Mouse (Mus musculus) midbrain, postnatal 0 days (tissue): ENCODE measurements around the gene Drg2. TPM values are rescaled to one million over a fixed set of nuclear protein-coding genes. Genes with fewer than 3 reads are reported as not detected.

Experiments used
- ATAC-seq: fragments of 200-750 bp; cut with Nextera tagmentation; 2 replicates; pipeline ENCODE4 v1.8.0; 2017; ENCODE audit warnings: moderate number of reproducible peaks, mild to moderate bottlenecking, moderate TSS enrichment, moderate library complexity; ENCODE audit not compliant: low FRiP score
- DNase-seq: peaks from one replicate; pipeline ENCODE4 v3.0.0-alpha.2; 2015; ENCODE audit warnings: low spot score
- H3K27ac ChIP-seq: fragments of 300-500 bp; sonication (generic); 2 replicates; pipeline ENCODE4 v1.5.1; 2014; ENCODE audit warnings: low read depth, mild to moderate bottlenecking, low read length, mixed read lengths
- H3K27me3 ChIP-seq: fragments of 300-500 bp; sonication (generic); 2 replicates; pipeline ENCODE4 v1.6.1; 2014; ENCODE audit warnings: low read length, control low read depth, mixed read lengths; ENCODE audit not compliant: insufficient read depth
- H3K36me3 ChIP-seq: fragments of 300-500 bp; sonication (generic); 2 replicates; pipeline ENCODE4 v1.6.1; 2014; ENCODE audit warnings: low read length, control low read depth, mixed read lengths; ENCODE audit not compliant: insufficient read depth
- H3K4me1 ChIP-seq: fragments of 300-500 bp; sonication (generic); 2 replicates; pipeline ENCODE4 v1.6.1; 2014; ENCODE audit warnings: mild to moderate bottlenecking, control low read depth, antibody characterized with exemption, low read length, mixed read lengths; ENCODE audit not compliant: insufficient read depth
- H3K4me2 ChIP-seq: fragments of 300-500 bp; sonication (generic); 2 replicates; pipeline ENCODE4 v1.6.1; 2014; ENCODE audit warnings: low read depth, mild to moderate bottlenecking, low read length, mixed read lengths; ENCODE audit not compliant: poor library complexity, severe bottlenecking
- H3K4me3 ChIP-seq: fragments of 300-500 bp; sonication (generic); 2 replicates; pipeline ENCODE4 v1.5.1; 2014; ENCODE audit warnings: low read depth, mild to moderate bottlenecking, low read length, moderate library complexity
- H3K9ac ChIP-seq: fragments of 300-500 bp; sonication (generic); replicated peaks from 2 replicates; pipeline ENCODE4 v1.6.1; 2014; ENCODE audit warnings: mild to moderate bottlenecking, low read length, moderate library complexity, mixed read lengths; ENCODE audit not compliant: poor library complexity, severe bottlenecking
- H3K9me3 ChIP-seq: fragments of 300-500 bp; sonication (generic); 2 replicates; pipeline ENCODE4 v1.6.1; 2016; ENCODE audit warnings: low read length, control low read depth
- CTCF ChIP-seq: IDR thresholded peaks from 2 replicates; pipeline ENCODE4 v1.5.1; 2016; ENCODE audit warnings: antibody characterized with exemption, mild to moderate bottlenecking
- WGBS: fragments of 180-500 bp; shearing (Covaris S2); extraction: QIAGEN DNeasy Blood & Tissue Kit; methylation state at CpG from one replicate; pipeline ENCODE4 v1.1.7; 2014; 5-methylcytosine and 5-hydroxymethylcytosine counted together
- polyA plus RNA-seq: library from polyadenylated mRNA; unstranded; fragments of >200 nt; fragmentation: Nextera tagmentation; extraction: Ambion mirVana; gene quantifications from 2 replicates; pipeline ENCODE4 v1.2.1, GENCODE M21; 2015
- total RNA-seq: library from RNA; depleted of rRNA; stranded (reverse); fragments of >200 nt; gene quantifications from 2 replicates; pipeline ENCODE4 v1.2.3, GENCODE M21; 2014

The Drg2 gene
- total and polyA plus RNA-seq, 2 experiments from 2014 or later, result 83.1 to 88.6 TPM

GRCm38 (mm10) chr11:60444007-60444406 lies 10.4 kb upstream of the Drg2 start:
- Histone ChIP-seq H3K36me3 (peaks cover 27% of the 10 kb centered on the region), H3K27ac (no peak overlapping the region), H3K27me3 (no peaks in the 10 kb centered on the region), H3K4me3 (no peak overlapping the region), H3K4me1 (no peaks in the 10 kb centered on the region), H3K9ac (no peak overlapping the region), H3K9me3 (no peaks in the 10 kb centered on the region), H3K4me2 (no peak overlapping the region)
- WGBS, result 79% methylated on average over 4 of the region's 4 CpGs
- no peak for DNase-seq
- no peak for TF ChIP-seq CTCF
- ATAC-seq, result no peak

GRCm38 (mm10) chr11:60454745-60455087 lies 325 bp downstream of the Drg2 start:
- Histone ChIP-seq H3K4me1 (no peaks in the 10 kb centered on the region; the same call in 1 of the 2 replicates), H3K27me3 (no peaks in the 10 kb centered on the region), H3K9ac (peak overlapping the region; percentile 57), H3K27ac (peak overlapping the region; percentile 68), H3K9me3 (no peaks in the 10 kb centered on the region), H3K4me3 (peak overlapping the region; percentile 55), H3K4me2 (peak overlapping the region; percentile 57), H3K36me3 (peaks cover 34% of the 10 kb centered on the region)
- WGBS, result under 1% methylated on average over 17 of the region's 17 CpGs
- ATAC-seq, result no peak
- DNase-seq, result peak; percentile 4
- TF ChIP-seq CTCF, result no peak

GRCm38 (mm10) chr11:60457973-60458372 lies 3.6 kb downstream of the Drg2 start:
- H3K4me2 ChIP-seq, result no peak overlapping the region
- no peak overlapping the region for H3K27ac ChIP-seq
- no peaks in the 10 kb centered on the region; the same call in 1 of the 2 replicates for H3K4me1 ChIP-seq
- H3K9me3 ChIP-seq, result no peaks in the 10 kb centered on the region
- DNase-seq (peak; percentile 68), ATAC-seq (no peak)
- H3K36me3 ChIP-seq, result peaks cover 66% of the 10 kb centered on the region
- no peaks in the 10 kb centered on the region for H3K27me3 ChIP-seq
- H3K9ac ChIP-seq, result no peak overlapping the region
- peak; percentile 54 for TF ChIP-seq CTCF
- 100% methylated on average over 1 of the region's 1 CpGs for WGBS
- no peak overlapping the region for H3K4me3 ChIP-seq

- no peak overlapping the region for H3K9ac ChIP-seq
- DNase-seq (no peak), ATAC-seq (no peak)
- H3K36me3 ChIP-seq, result peaks cover 83% of the 10 kb centered on the region
- H3K4me3 ChIP-seq, result no peak overlapping the region
- H3K27me3 ChIP-seq, result no peaks in the 10 kb centered on the region
- no peak overlapping the region for H3K27ac ChIP-seq
- H3K4me1 ChIP-seq, result no peaks in the 10 kb centered on the region
- WGBS, result 85% methylated on average over 2 of the region's 2 CpGs
- no peak overlapping the region for H3K4me2 ChIP-seq
- TF ChIP-seq CTCF, result peak; percentile 57
- H3K9me3 ChIP-seq, result no peaks in the 10 kb centered on the region
These were observed 11.6 kb downstream of the Drg2 start for GRCm38 (mm10) chr11:60465943-60466380.

- no peak within 1 kb of the TSS for H3K9ac ChIP-seq
- 82% methylated on average over 3 of the region's 3 CpGs for WGBS
- no peaks in the 10 kb centered on the region for H3K4me1 ChIP-seq
- H3K9me3 ChIP-seq, result no peaks in the 10 kb centered on the region
- ATAC-seq, result no peak
- peaks cover 54% of the 10 kb centered on the region for H3K36me3 ChIP-seq
- no peak within 1 kb of the TSS for H3K4me2 ChIP-seq
- H3K4me3 ChIP-seq, result no peak within 1 kb of the TSS
- no peaks in the 10 kb centered on the region for H3K27me3 ChIP-seq
- no peak within 1 kb of the TSS for H3K27ac ChIP-seq
- DNase-seq, result no peak
- TF ChIP-seq CTCF, result no peak
These were observed 14.6 kb downstream of the Drg2 start, which contains the start of gene Myo15 for GRCm38 (mm10) chr11:60469039-60469438. Gene Myo15, plus strand, starts transcription at chr11:60469339.

GRCm38 (mm10) chr11:60470743-60471142 lies 16.4 kb downstream of the Drg2 start:
- Histone ChIP-seq H3K4me3 (no peak overlapping the region), H3K9me3 (no peaks in the 10 kb centered on the region), H3K4me2 (no peak overlapping the region), H3K4me1 (no peaks in the 10 kb centered on the region), H3K36me3 (peaks cover 37% of the 10 kb centered on the region), H3K9ac (no peak overlapping the region), H3K27ac (no peak overlapping the region), H3K27me3 (no peaks in the 10 kb centered on the region)
- DNase-seq (no peak), ATAC-seq (no peak)
- 84% methylated on average over 9 of the region's 9 CpGs for WGBS
- TF ChIP-seq CTCF, result no peak
